Mouse (Mus musculus) retina, postnatal 1 day (tissue): ENCODE results near the gene Ascc3.
A peak's percentile ranks its signal among the peaks of the same experiment; 100 is the strongest.

ENCODE experiments used
- DNase-seq: peaks from one replicate; pipeline ENCODE4 v3.0.0-alpha.2; 2012

Gene Ascc3

GRCm38 (mm10) chr10:50763457-50764310 is 171.2 kb downstream of the Ascc3 start:
- peak; percentile 5 for DNase-seq

- DNase-seq, result peak; percentile 2
These were observed 180.3 kb downstream of the Ascc3 start for GRCm38 (mm10) chr10:50772811-50773210.

- DNase-seq, result no peak
These were observed 181.4 kb downstream of the Ascc3 start for GRCm38 (mm10) chr10:50773846-50774245.

- peak; percentile 42 for DNase-seq
These were observed 200.4 kb downstream of the Ascc3 start for GRCm38 (mm10) chr10:50792840-50793239.

GRCm38 (mm10) chr10:50801594-50801993 is 209.1 kb downstream of the Ascc3 start:
- DNase-seq, result peak; percentile 14

- no peak for DNase-seq
These were observed 209.9 kb downstream of the Ascc3 start for GRCm38 (mm10) chr10:50802380-50802779.

GRCm38 (mm10) chr10:50806166-50806565 is 213.7 kb downstream of the Ascc3 start:
- no peak for DNase-seq

GRCm38 (mm10) chr10:50822363-50822762 is 229.9 kb downstream of the Ascc3 start:
- no peak for DNase-seq

GRCm38 (mm10) chr10:50826829-50827228 is 234.4 kb downstream of the Ascc3 start:
- no peak for DNase-seq

GRCm38 (mm10) chr10:50834533-50834932 is 242.1 kb downstream of the Ascc3 start:
- no peak for DNase-seq

- DNase-seq, result no peak
These were observed 250.9 kb downstream of the Ascc3 start for GRCm38 (mm10) chr10:50843363-50843762.

- no peak for DNase-seq
These were observed 275.7 kb downstream of the Ascc3 start for GRCm38 (mm10) chr10:50868202-50868601.

GRCm38 (mm10) chr10:50876952-50877351 is 284.5 kb downstream of the Ascc3 start:
- DNase-seq, result no peak

- peak; percentile 57 for DNase-seq
These were observed 289.1 kb downstream of the Ascc3 start for GRCm38 (mm10) chr10:50881476-50882069.

- DNase-seq, result no peak
These were observed 289.9 kb downstream of the Ascc3 start for GRCm38 (mm10) chr10:50882366-50882765.

GRCm38 (mm10) chr10:50886305-50886704 is 293.8 kb downstream of the Ascc3 start:
- no peak for DNase-seq

GRCm38 (mm10) chr10:50890621-50891020 is 298.2 kb downstream of the Ascc3 start:
- no peak for DNase-seq

GRCm38 (mm10) chr10:50891876-50892711 is 299.6 kb downstream of the Ascc3 start:
- DNase-seq, result peak; percentile 35

- DNase-seq, result no peak
These were observed 300.4 kb downstream of the Ascc3 start for GRCm38 (mm10) chr10:50892751-50893320.

GRCm38 (mm10) chr10:50893546-50893945 is 301.1 kb downstream of the Ascc3 start:
- DNase-seq, result no peak

- DNase-seq, result peak; percentile 96
These were observed 301.9 kb downstream of the Ascc3 start, which contains the start of gene Sim1 for GRCm38 (mm10) chr10:50894170-50894991. Sim1 (plus strand) TSS chr10:50894754.
